24 mouse cellular contexts compared by ENCODE assay signal in the genomic region with DNA sequence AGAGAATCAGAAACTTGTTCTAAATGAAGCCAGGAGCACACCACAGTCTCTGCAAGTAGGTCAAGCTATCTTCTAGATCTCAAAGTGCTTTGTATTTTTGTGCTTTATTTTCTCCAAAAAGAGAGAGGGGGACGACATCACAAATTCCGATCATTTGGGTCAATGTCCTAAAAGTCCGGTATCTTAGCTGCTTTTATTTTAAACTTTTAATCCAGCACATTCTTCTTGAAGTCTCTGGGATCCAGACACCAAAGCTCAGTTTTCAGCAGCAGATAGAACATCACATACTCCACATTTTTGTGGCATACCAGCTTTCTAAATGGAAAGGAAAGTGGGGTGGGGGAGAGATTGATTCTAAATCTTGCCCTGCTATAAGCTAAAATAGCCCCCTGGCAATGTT.
DNase-seq lines count a peak whose midpoint lies in the region; ATAC-seq and TF ChIP-seq lines count a peak whose summit lies in the region.
"Had no signal": no experiment of that assay in that cellular context is flagged by ENCODE, and none has a peak within 500 bp of the region (broad histone marks: within the 10 kb centered on the region; RNA-seq: fewer than 3 reads in every experiment).

No protein-coding gene starts in this region.

- TF ChIP-seq CTCF in heart, postnatal 0 days (IDR thresholded peaks at IDR 0.05; ENCODE audit: low read depth): no peak

- DNase-seq in heart, postnatal 4 days: no peak
- DNase-seq in heart, postnatal 0 days (ENCODE audit: low spot score): no peak
- DNase-seq in heart, adult 18-20 months: no peak
- peak; percentile 77 for DNase-seq in Muller cell, postnatal 12 days (ENCODE audit: inconsistent ontology term)
- peak; percentile 66 for DNase-seq in embryonic facial prominence, embryonic 14.5 days (ENCODE audit: low spot score)
- no peak for DNase-seq in adrenal gland, adult 8-10 months
- DNase-seq: cerebellum, adult 11-12 months; cerebellum, postnatal 10 days; forebrain, postnatal 0 days; kidney, adult 11 months; kidney, postnatal 36 days; lung, postnatal 14 days; right cerebral cortex, postnatal 14 days; thymus, adult 2 months; thymus, postnatal 4 days had no signal

- H3K4me2 ChIP-seq in heart, embryonic 11.5 days: no peak overlapping the region; the same call in 1 of the 2 replicates
- H3K4me2 ChIP-seq in heart, postnatal 0 days (ENCODE audit: low read depth, low read length): no peak overlapping the region
- 0 out of 2 replicates have a peak overlapping the region, but pooled peaks have one; percentile 10 for H3K4me2 ChIP-seq in embryonic facial prominence, embryonic 14.5 days (ENCODE audit: low read depth, low read length)
- no peak overlapping the region for H3K4me2 ChIP-seq in hindbrain, embryonic 12.5 days (replicated peaks)
- H3K4me2 ChIP-seq: kidney, embryonic 15.5 days; midbrain, embryonic 12.5 days had no signal

- H3K27ac ChIP-seq in heart, embryonic 11.5 days (ENCODE audit: low read depth, low read length): peak overlapping the region; percentile 68
- peak overlapping the region; percentile 60 for H3K27ac ChIP-seq in heart, postnatal 0 days (ENCODE audit: low read depth)
- H3K27ac ChIP-seq in embryonic facial prominence, embryonic 14.5 days (replicated peaks; ENCODE audit: low read depth, low read length): peak overlapping the region; percentile 55; the same call in 1 of the 2 replicates
- H3K27ac ChIP-seq in hindbrain, embryonic 12.5 days: no peak overlapping the region
- H3K27ac ChIP-seq: forebrain, embryonic 10.5 days; hindbrain, embryonic 10.5 days; hindbrain, postnatal 0 days; kidney, embryonic 15.5 days; midbrain, embryonic 12.5 days; stomach, postnatal 0 days had no signal

- no peak overlapping the region for H3K9ac ChIP-seq in heart, embryonic 11.5 days (ENCODE audit: low read depth, low read length)
- H3K9ac ChIP-seq in heart, postnatal 0 days (replicated peaks; ENCODE audit: low read depth, low read length): no peak overlapping the region
- H3K9ac ChIP-seq in embryonic facial prominence, embryonic 14.5 days (ENCODE audit: low read depth, low read length): no peak overlapping the region
- no peak overlapping the region for H3K9ac ChIP-seq in hindbrain, embryonic 12.5 days
- H3K9ac ChIP-seq: forebrain, postnatal 0 days; kidney, embryonic 15.5 days; midbrain, embryonic 12.5 days had no signal

- H3K4me3 ChIP-seq in heart, embryonic 11.5 days (ENCODE audit: low read depth, low read length): no peak overlapping the region
- H3K4me3 ChIP-seq in heart, postnatal 0 days (ENCODE audit: low read depth, low read length): no peak overlapping the region
- H3K4me3 ChIP-seq in embryonic facial prominence, embryonic 14.5 days (ENCODE audit: low read depth, low read length): no peak overlapping the region
- no peak overlapping the region for H3K4me3 ChIP-seq in hindbrain, embryonic 12.5 days
- H3K4me3 ChIP-seq: forebrain, embryonic 10.5 days; hindbrain, embryonic 10.5 days; kidney, embryonic 15.5 days; midbrain, embryonic 12.5 days had no signal

- no peak for TF ChIP-seq EP300 in heart, postnatal 0 days (IDR thresholded peaks at IDR 0.05; ENCODE audit: low read depth)

- H3K36me3 ChIP-seq in heart, embryonic 11.5 days (ENCODE audit: control insufficient read depth, insufficient read depth, low read length): no peaks in the 10 kb centered on the region
- 0 out of 2 replicates have a peak, but pooled peaks cover 7% of the 10 kb centered on the region for H3K36me3 ChIP-seq in heart, postnatal 0 days (replicated peaks; ENCODE audit: control insufficient read depth, insufficient read depth, low read length)
- H3K36me3 ChIP-seq in embryonic facial prominence, embryonic 14.5 days (ENCODE audit: control insufficient read depth, insufficient read depth, low read length): no peaks in the 10 kb centered on the region
- H3K36me3 ChIP-seq in hindbrain, embryonic 12.5 days: no peaks in the 10 kb centered on the region
- H3K36me3 ChIP-seq: forebrain, embryonic 10.5 days; hindbrain, embryonic 10.5 days; midbrain, embryonic 12.5 days had no signal

- H3K4me1 ChIP-seq in heart, embryonic 11.5 days (ENCODE audit: control insufficient read depth, insufficient read depth, low read length): peaks cover 40% of the 10 kb centered on the region
- peaks cover 61% of the 10 kb centered on the region for H3K4me1 ChIP-seq in heart, postnatal 0 days (ENCODE audit: control insufficient read depth, insufficient read depth)
- H3K4me1 ChIP-seq in embryonic facial prominence, embryonic 14.5 days (ENCODE audit: control insufficient read depth, insufficient read depth, low read length): peaks cover 20% of the 10 kb centered on the region
- H3K4me1 ChIP-seq in hindbrain, embryonic 12.5 days: 0 out of 2 replicates have a peak, but pooled peaks cover 6% of the 10 kb centered on the region
- H3K4me1 ChIP-seq: forebrain, embryonic 10.5 days had no signal

- no peaks in the 10 kb centered on the region for H3K9me3 ChIP-seq in heart, embryonic 11.5 days (replicated peaks; ENCODE audit: control insufficient read depth, low read length)
- H3K9me3 ChIP-seq in heart, postnatal 0 days (replicated peaks; ENCODE audit: control insufficient read depth, low read length): no peaks in the 10 kb centered on the region
- H3K9me3 ChIP-seq in embryonic facial prominence, embryonic 14.5 days (ENCODE audit: control insufficient read depth, low read length): no peaks in the 10 kb centered on the region
- no peaks in the 10 kb centered on the region for H3K9me3 ChIP-seq in hindbrain, embryonic 12.5 days (replicated peaks)
- H3K9me3 ChIP-seq: forebrain, embryonic 10.5 days; hindbrain, embryonic 10.5 days; kidney, embryonic 15.5 days; midbrain, embryonic 12.5 days had no signal

- H3K27me3 ChIP-seq in heart, embryonic 11.5 days (ENCODE audit: control insufficient read depth, insufficient read depth, low read length): no peaks in the 10 kb centered on the region
- no peaks in the 10 kb centered on the region for H3K27me3 ChIP-seq in heart, postnatal 0 days (ENCODE audit: control insufficient read depth, insufficient read depth, low read length)
- H3K27me3 ChIP-seq in embryonic facial prominence, embryonic 14.5 days (replicated peaks; ENCODE audit: control insufficient read depth, insufficient read depth, low read length): no peaks in the 10 kb centered on the region
- no peaks in the 10 kb centered on the region for H3K27me3 ChIP-seq in hindbrain, embryonic 12.5 days
- H3K27me3 ChIP-seq: kidney, embryonic 15.5 days; midbrain, embryonic 12.5 days; Patski had no signal

- 62% methylated on average over 3 of the region's 3 CpGs for WGBS in heart, embryonic 11.5 days (ENCODE audit: insufficient replicate concordance)
- WGBS in heart, postnatal 0 days: 55% methylated on average over 3 of the region's 3 CpGs
- WGBS in embryonic facial prominence, embryonic 14.5 days: 54% methylated on average over 3 of the region's 3 CpGs
- WGBS in hindbrain, embryonic 12.5 days: 82% methylated on average over 3 of the region's 3 CpGs

- ATAC-seq in heart, embryonic 11.5 days (replicated peaks; ENCODE audit: insufficient number of reproducible peaks, low FRiP score, low TSS enrichment): no peak
- no peak for ATAC-seq in heart, postnatal 0 days (ENCODE audit: insufficient read depth, low read depth)
- no peak for ATAC-seq in embryonic facial prominence, embryonic 14.5 days (ENCODE audit: low read depth)
- ATAC-seq in hindbrain, embryonic 12.5 days (ENCODE audit: low FRiP score): no peak
- ATAC-seq: forebrain, postnatal 0 days; hindbrain, postnatal 0 days; Patski had no signal

Comparison
In these comparisons a context has a peak if more than half of its experiments do, and no peak if none do; other contexts are left out.
1. DNase-seq: peak in Muller cell, postnatal 12 days (single experiment) and embryonic facial prominence, embryonic 14.5 days (single experiment); none in heart, postnatal 4 days (single experiment), heart, postnatal 0 days (single experiment), heart, adult 18-20 months (0 of 2) and adrenal gland, adult 8-10 months (single experiment).